Mouse (Mus musculus) kidney, adult 11 months (tissue): Measurements from ENCODE around the gene Hist1h3f.

Experiments used
- DNase-seq: peaks from one replicate; pipeline ENCODE4 v3.0.0; 2022

Hist1h3f gene

GRCm38 (mm10) chr13:23543965-23544786, at the start of gene Hist1h3f:
TSS of gene Hist1h3f (plus strand) at chr13:23544052.
- peak; percentile 65 for DNase-seq

GRCm38 (mm10) chr13:23495526-23495925, 48.3 kb upstream of the Hist1h3f start:
- no peak for DNase-seq

GRCm38 (mm10) chr13:23497656-23498321, 46.1 kb upstream of the Hist1h3f start:
- no peak for DNase-seq

- DNase-seq: no peak
Measured at GRCm38 (mm10) chr13:23498653-23499052, 45.2 kb upstream of the Hist1h3f start.

- DNase-seq: no peak
Measured at GRCm38 (mm10) chr13:23499943-23500342, 43.9 kb upstream of the Hist1h3f start.

GRCm38 (mm10) chr13:23500424-23501200, 43.2 kb upstream of the Hist1h3f start:
- no peak for DNase-seq

- no peak for DNase-seq
Measured at GRCm38 (mm10) chr13:23501511-23501910, 42.3 kb upstream of the Hist1h3f start.

GRCm38 (mm10) chr13:23502031-23502567, 41.8 kb upstream of the Hist1h3f start:
- DNase-seq: no peak

GRCm38 (mm10) chr13:23502916-23503315, 40.9 kb upstream of the Hist1h3f start:
- no peak for DNase-seq

GRCm38 (mm10) chr13:23503797-23504196, 40.1 kb upstream of the Hist1h3f start:
- no peak for DNase-seq

- no peak for DNase-seq
Measured at GRCm38 (mm10) chr13:23505662-23506345, 38.0 kb upstream of the Hist1h3f start.

GRCm38 (mm10) chr13:23506351-23506750, 37.5 kb upstream of the Hist1h3f start:
- no peak for DNase-seq

GRCm38 (mm10) chr13:23506819-23507515, 36.9 kb upstream of the Hist1h3f start:
- no peak for DNase-seq

- no peak for DNase-seq
Measured at GRCm38 (mm10) chr13:23510127-23510526, 33.7 kb upstream of the Hist1h3f start.

GRCm38 (mm10) chr13:23513517-23513916, 30.3 kb upstream of the Hist1h3f start:
- DNase-seq: no peak

- no peak for DNase-seq
Measured at GRCm38 (mm10) chr13:23515281-23515680, 28.6 kb upstream of the Hist1h3f start.

GRCm38 (mm10) chr13:23515826-23516620, 27.8 kb upstream of the Hist1h3f start:
- no peak for DNase-seq

GRCm38 (mm10) chr13:23516822-23517602, 26.8 kb upstream of the Hist1h3f start:
- DNase-seq: peak; percentile 62

- peak; percentile 84 for DNase-seq
Measured at GRCm38 (mm10) chr13:23517603-23518294, 26.1 kb upstream of the Hist1h3f start.

GRCm38 (mm10) chr13:23518295-23518603, 25.6 kb upstream of the Hist1h3f start:
- no peak for DNase-seq
